Mouse (Mus musculus) bone marrow, adult 2 months (tissue): ENCODE measurements around the gene Nt5c3b. TPM values are rescaled to one million over a fixed set of nuclear protein-coding genes. Genes with fewer than 3 reads are reported as not detected.

ENCODE experiments used
- H3K27ac ChIP-seq: fragments of 200-500 bp; 2 replicates; pipeline ENCODE4 v1.5.1; 2012; ENCODE audit warnings: low read depth, mild to moderate bottlenecking, control low read depth, inconsistent platforms, low read length; ENCODE audit not compliant: control insufficient read depth, poor library complexity, insufficient read depth
- H3K4me1 ChIP-seq: fragments of 200-500 bp; 2 replicates; pipeline ENCODE4 v1.6.1; 2011; ENCODE audit warnings: low read length; ENCODE audit not compliant: control insufficient read depth, insufficient read depth
- H3K4me3 ChIP-seq: fragments of 200-500 bp; replicated peaks from 2 replicates; pipeline ENCODE3; 2011; ENCODE audit warnings: mild to moderate bottlenecking, low read depth, low read length, control low read depth; ENCODE audit not compliant: control insufficient read depth
- CTCF ChIP-seq: fragments of 200-500 bp; IDR thresholded peaks from 2 replicates; pipeline ENCODE4 v1.5.1; 2011; ENCODE audit warnings: low read length, control low read depth; ENCODE audit not compliant: control insufficient read depth, insufficient read depth
- POLR2A ChIP-seq: fragments of 200-500 bp; IDR thresholded peaks from 2 replicates; pipeline ENCODE4 v1.6.1; 2011; ENCODE audit warnings: low read depth, mild to moderate bottlenecking, control low read depth, low read length, borderline replicate concordance; ENCODE audit not compliant: control insufficient read depth
- WGBS: fragments of 180-500 bp; shearing (Covaris S2); methylation state at CpG from one replicate; pipeline ENCODE4 v1.1.7; 2018; 5-methylcytosine and 5-hydroxymethylcytosine counted together
- polyA plus RNA-seq: library from polyadenylated mRNA; stranded (reverse); fragments of >200 nt; gene quantifications from 2 replicates; pipeline ENCODE4 v1.2.4, GENCODE M21; 2011; ENCODE audit warnings: low replicate concordance; ENCODE audit not compliant: missing spikeins, insufficient read depth, insufficient read length

Gene Nt5c3b
- polyA plus RNA-seq, 1 experiment: 21.5 TPM

- H3K4me3 ChIP-seq: no peak overlapping the region
- TF ChIP-seq POLR2A (no peak), CTCF (peak; percentile 56)
- H3K27ac ChIP-seq: no peak overlapping the region
- no peaks in the 10 kb centered on the region for H3K4me1 ChIP-seq
- 36% methylated on average over 10 of the region's 10 CpGs for WGBS
Observed at GRCm38 (mm10) chr11:100408076-100408834, 33.4 kb downstream of the Nt5c3b start.

GRCm38 (mm10) chr11:100406995-100407705 is 34.5 kb downstream of the Nt5c3b start:
- no peaks in the 10 kb centered on the region for H3K4me1 ChIP-seq
- 79% methylated on average over 5 of the region's 5 CpGs for WGBS

GRCm38 (mm10) chr11:100406273-100406672 is 35.3 kb downstream of the Nt5c3b start:
- H3K27ac ChIP-seq: no peak overlapping the region
- no peaks in the 10 kb centered on the region for H3K4me1 ChIP-seq
- H3K4me3 ChIP-seq: no peak overlapping the region
- TF ChIP-seq POLR2A: no peak
- no peak for TF ChIP-seq CTCF
- WGBS: 87% methylated on average over 8 of the region's 8 CpGs

More at GRCm38 (mm10) chr11:100406995-100407705, 34.5 kb downstream of the Nt5c3b start:
- Histone ChIP-seq H3K27ac (no peak overlapping the region), H3K4me3 (no peak overlapping the region)
- TF ChIP-seq CTCF (no peak), POLR2A (no peak)

GRCm38 (mm10) chr11:100404456-100405074 is 37.0 kb downstream of the Nt5c3b start:
- Histone ChIP-seq H3K27ac (no peak overlapping the region), H3K4me3 (no peak overlapping the region), H3K4me1 (no peaks in the 10 kb centered on the region)
- TF ChIP-seq POLR2A (no peak), CTCF (no peak)
- WGBS: 78% methylated on average over 3 of the region's 3 CpGs

GRCm38 (mm10) chr11:100403445-100404134 is 38.0 kb downstream of the Nt5c3b start:
- TF ChIP-seq CTCF (no peak), POLR2A (no peak)
- WGBS: 76% methylated on average over 10 of the region's 10 CpGs
- no peaks in the 10 kb centered on the region for H3K4me1 ChIP-seq
- H3K4me3 ChIP-seq: no peak overlapping the region
- no peak overlapping the region for H3K27ac ChIP-seq

- TF ChIP-seq POLR2A (no peak), CTCF (no peak)
- no peak overlapping the region for H3K4me3 ChIP-seq
- 67% methylated on average over 2 of the region's 2 CpGs for WGBS
- no peak overlapping the region for H3K27ac ChIP-seq
- H3K4me1 ChIP-seq: no peaks in the 10 kb centered on the region; the same call in 1 of the 2 replicates
Observed at GRCm38 (mm10) chr11:100402682-100403081, 38.9 kb downstream of the Nt5c3b start.

GRCm38 (mm10) chr11:100402240-100402639 is 39.4 kb downstream of the Nt5c3b start:
- Histone ChIP-seq H3K4me3 (no peak overlapping the region), H3K27ac (no peak overlapping the region), H3K4me1 (no peaks in the 10 kb centered on the region; the same call in 1 of the 2 replicates)
- TF ChIP-seq CTCF (no peak), POLR2A (no peak)
- 63% methylated on average over 6 of the region's 6 CpGs for WGBS
